Mouse (Mus musculus) liver, embryonic 15.5 days (tissue): ENCODE measurements around the gene Rab1b. TPM values are rescaled to one million over a fixed set of nuclear protein-coding genes. Genes with fewer than 3 reads are reported as not detected.

Experiments
- polyA plus RNA-seq: library from polyadenylated mRNA; unstranded; fragments of >200 nt; fragmentation: Nextera tagmentation; extraction: Ambion mirVana; gene quantifications from 2 replicates; pipeline ENCODE4 v1.2.1, GENCODE M21; 2015

Gene Rab1b
- polyA plus RNA-seq, 1 experiment from 2014 or later = 85.4 TPM

Other genes starting within 250 kb of the Rab1b start
- 0.85 and 1.2 TPM in 2 replicates for gene Actn3, start 229.2 kb downstream of the Rab1b start, polyA plus RNA-seq
- gene Zdhhc24, start 228.4 kb downstream of the Rab1b start, polyA plus RNA-seq = 9.7 and 10.9 TPM in 2 replicates
- 1.0 TPM in 2 replicates for gene Bbs1, start 200.4 kb downstream of the Rab1b start, polyA plus RNA-seq
- 46.0 and 47.8 TPM in 2 replicates for gene Dpp3, start 178.8 kb downstream of the Rab1b start, polyA plus RNA-seq
- gene Peli3, start 163.9 kb downstream of the Rab1b start, polyA plus RNA-seq = 0.17 TPM in 2 replicates
- 38.1 and 42.8 TPM in 2 replicates for gene Mrpl11, start 144.9 kb downstream of the Rab1b start, polyA plus RNA-seq
- gene Npas4, start 116.8 kb downstream of the Rab1b start, polyA plus RNA-seq = not detected in 2 replicates
- 0.86 and 0.97 TPM in 2 replicates for gene Slc29a2, start 83.2 kb downstream of the Rab1b start, polyA plus RNA-seq
- 8.9 TPM in 2 replicates for gene B4gat1, start 68.2 kb downstream of the Rab1b start, polyA plus RNA-seq
- 0.36 and 0.54 TPM in 2 replicates for gene AC124502.3, start 68.2 kb downstream of the Rab1b start, polyA plus RNA-seq
- gene Brms1, start 65.7 kb downstream of the Rab1b start, polyA plus RNA-seq = 24.0 and 25.5 TPM in 2 replicates
- 0.17 and 0.38 TPM in 2 replicates for gene Rin1, start 56.6 kb downstream of the Rab1b start, polyA plus RNA-seq
- 3.2 and 3.7 TPM in 2 replicates for gene Cd248, start 39.0 kb downstream of the Rab1b start, polyA plus RNA-seq
- 0.41 and 0.45 TPM in 2 replicates for gene Tmem151a, start 21.5 kb downstream of the Rab1b start, polyA plus RNA-seq
- 49.4 and 55.3 TPM in 2 replicates for gene Yif1a, start 18.5 kb downstream of the Rab1b start, polyA plus RNA-seq
- gene Cnih2, start 8.6 kb downstream of the Rab1b start, polyA plus RNA-seq = 0.68 and 0.83 TPM in 2 replicates
- gene Klc2, start 11.5 kb upstream of the Rab1b start, polyA plus RNA-seq = 1.7 and 2.7 TPM in 2 replicates
- gene Pacs1, start 166.0 kb upstream of the Rab1b start, polyA plus RNA-seq = 8.6 TPM in 2 replicates
- gene Sf3b2, start 188.4 kb upstream of the Rab1b start, polyA plus RNA-seq = 113 and 114 TPM in 2 replicates
- gene Gal3st3, start 191.3 kb upstream of the Rab1b start, polyA plus RNA-seq = 0.06 and 0.09 TPM in 2 replicates
- gene Catsper1, start 228.7 kb upstream of the Rab1b start, polyA plus RNA-seq = not detected in 2 replicates
- gene Cst6, start 242.5 kb upstream of the Rab1b start, polyA plus RNA-seq = not detected in 2 replicates